Mouse (Mus musculus) heart, postnatal 36 days (tissue): ENCODE results near the gene Ric8b. TPM values are rescaled to one million over a fixed set of nuclear protein-coding genes. Genes with fewer than 3 reads are reported as not detected.
A peak's percentile ranks its signal among the peaks of the same experiment; 100 is the strongest.

Experiments
- DNase-seq, 2 experiments: peaks; one replicate each; pipeline ENCODE4 v3.0.0; 2021 to 2022
- intact Hi-C: fragments of 180-260 bp; cut with DNase I; formaldehyde crosslinking; loops from one replicate; pipeline ENCODE4 v1.15.1; 2025
- total RNA-seq, 2 experiments: library from RNA; stranded (reverse); gene quantifications; 2 replicates each; pipeline ENCODE4 v1.2.3; 2021

Gene Ric8b
- total RNA-seq, 2 experiments from 2014 or later: 35.5 to 40.9 TPM

- intact Hi-C loops: no loop called here
- no peak for DNase-seq
Measured at GRCm38 (mm10) chr10:84954236-84954635, 36.8 kb downstream of the Ric8b start.

- DNase-seq: no peak
- intact Hi-C loops: no loop called here
Measured at GRCm38 (mm10) chr10:84956173-84956572, 38.8 kb downstream of the Ric8b start.

GRCm38 (mm10) chr10:84958597-84958996 lies 41.2 kb downstream of the Ric8b start:
- intact Hi-C loops: no loop called here
- no peak for DNase-seq

GRCm38 (mm10) chr10:84960380-84960930 lies 43.0 kb downstream of the Ric8b start:
- intact Hi-C loops: loop anchor here (2.0 kb wide), 1 partner anchor 20 kb away; no protein-coding TSS in a partner anchor
- no peak for DNase-seq

GRCm38 (mm10) chr10:84963126-84963525 lies 45.7 kb downstream of the Ric8b start:
- no peak for DNase-seq
- intact Hi-C loops: no loop called here

- intact Hi-C loops: no loop called here
- no peak for DNase-seq
Measured at GRCm38 (mm10) chr10:84963726-84964125, 46.3 kb downstream of the Ric8b start.

- intact Hi-C loops: loop anchor here (5.0 kb wide), 2 partner anchors 49 to 129 kb away; partner anchors contain the start of gene Ric8b
Measured at GRCm38 (mm10) chr10:84966542-84966941, 49.1 kb downstream of the Ric8b start.

GRCm38 (mm10) chr10:84967645-84968044 lies 50.2 kb downstream of the Ric8b start:
- intact Hi-C loops: loop anchor here (5.0 kb wide), 2 partner anchors 50 to 130 kb away; partner anchors contain the start of gene Ric8b
- peak in 1 of 2 experiments; percentile 47 for DNase-seq

More at GRCm38 (mm10) chr10:84966542-84966941, 49.1 kb downstream of the Ric8b start:
- DNase-seq: no peak

- DNase-seq: peak in 1 of 2 experiments; percentile 35
- intact Hi-C loops: loop anchor here (5.0 kb wide), 2 partner anchors 52 to 132 kb away; partner anchors contain the start of gene Ric8b
Measured at GRCm38 (mm10) chr10:84968852-84969704, 51.7 kb downstream of the Ric8b start.

- intact Hi-C loops: no loop called here
- no peak for DNase-seq
Measured at GRCm38 (mm10) chr10:84975264-84975663, 57.8 kb downstream of the Ric8b start.

GRCm38 (mm10) chr10:84976588-84977351 lies 59.4 kb downstream of the Ric8b start:
- DNase-seq: no peak
- intact Hi-C loops: no loop called here

GRCm38 (mm10) chr10:84980291-84980690 lies 62.9 kb downstream of the Ric8b start:
- intact Hi-C loops: no loop called here
- DNase-seq: no peak

- intact Hi-C loops: no loop called here
- no peak for DNase-seq
Measured at GRCm38 (mm10) chr10:84981441-84981840, 64.0 kb downstream of the Ric8b start.

GRCm38 (mm10) chr10:84982675-84983074 lies 65.3 kb downstream of the Ric8b start:
- DNase-seq: no peak
- intact Hi-C loops: no loop called here

- peak; percentile 36 to 66 for DNase-seq
- intact Hi-C loops: loop anchor here (5.0 kb wide), 3 partner anchors 149 to 344 kb away; no protein-coding TSS in a partner anchor
Measured at GRCm38 (mm10) chr10:84985956-84986355, 68.5 kb downstream of the Ric8b start.

GRCm38 (mm10) chr10:84987666-84988065 lies 70.2 kb downstream of the Ric8b start:
- no peak for DNase-seq
- intact Hi-C loops: loop anchor here (5.0 kb wide), 3 partner anchors 150 to 345 kb away; no protein-coding TSS in a partner anchor

- no peak for DNase-seq
- intact Hi-C loops: loop anchor here (5.0 kb wide), 3 partner anchors 151 to 346 kb away; no protein-coding TSS in a partner anchor
Measured at GRCm38 (mm10) chr10:84988650-84989049, 71.2 kb downstream of the Ric8b start.

GRCm38 (mm10) chr10:84994346-84994745 lies 76.9 kb downstream of the Ric8b start:
- no peak for DNase-seq
- intact Hi-C loops: no loop called here

GRCm38 (mm10) chr10:84994971-84995370 lies 77.6 kb downstream of the Ric8b start:
- DNase-seq: no peak
- intact Hi-C loops: no loop called here

GRCm38 (mm10) chr10:84996366-84996765 lies 79.0 kb downstream of the Ric8b start:
- intact Hi-C loops: no loop called here
- DNase-seq: no peak
